Mouse (Mus musculus): ENCODE data around the gene Vps18. TPM values are rescaled to one million over a fixed set of nuclear protein-coding genes. Genes with fewer than 3 reads are reported as not detected.

Gene Vps18
- polyA plus RNA-seq, 1 experiment from 2014 or later: 20.5 TPM

- no peaks in the 10 kb centered on the region for H3K9me3 ChIP-seq (ENCODE audit: control insufficient read depth, low read length)
- WGBS: 91% methylated on average over 1 of the region's 1 CpGs
- H3K4me2 ChIP-seq (ENCODE audit: low read depth, low read length, severe bottlenecking): no peak overlapping the region
- ATAC-seq (replicated peaks; ENCODE audit: low FRiP score) (no peak), DNase-seq (ENCODE audit: low spot score) (no peak)
- no peaks in the 10 kb centered on the region for H3K36me3 ChIP-seq (ENCODE audit: control insufficient read depth, insufficient read depth, low read length)
- no peak overlapping the region for H3K9ac ChIP-seq (ENCODE audit: low read length)
- no peaks in the 10 kb centered on the region; the same call in 1 of the 2 replicates for H3K4me1 ChIP-seq (replicated peaks; ENCODE audit: control insufficient read depth, insufficient read depth, low read length)
- H3K27ac ChIP-seq (ENCODE audit: low read depth, low read length): no peak overlapping the region
- H3K27me3 ChIP-seq (ENCODE audit: control insufficient read depth, insufficient read depth, low read length): peaks cover 8% of the 10 kb centered on the region
- H3K4me3 ChIP-seq (ENCODE audit: low read depth, low read length): no peak overlapping the region
Observed at GRCm38 (mm10) chr2:119335535-119335934, 47.0 kb downstream of the Vps18 start.

- H3K4me1 ChIP-seq (replicated peaks; ENCODE audit: control insufficient read depth, insufficient read depth, low read length): no peaks in the 10 kb centered on the region; the same call in 1 of the 2 replicates
- no peak overlapping the region for H3K4me2 ChIP-seq (ENCODE audit: low read depth, low read length, severe bottlenecking)
- WGBS: 79% methylated on average over 2 of the region's 2 CpGs
- H3K9me3 ChIP-seq (ENCODE audit: control insufficient read depth, low read length): no peaks in the 10 kb centered on the region
- H3K27me3 ChIP-seq (ENCODE audit: control insufficient read depth, insufficient read depth, low read length): peaks cover 4% of the 10 kb centered on the region
- no peak overlapping the region for H3K27ac ChIP-seq (ENCODE audit: low read depth, low read length)
- H3K9ac ChIP-seq (ENCODE audit: low read length): no peak overlapping the region
- DNase-seq (ENCODE audit: low spot score): no peak
- H3K36me3 ChIP-seq (ENCODE audit: control insufficient read depth, insufficient read depth, low read length): no peaks in the 10 kb centered on the region
- no peak for ATAC-seq (replicated peaks; ENCODE audit: low FRiP score)
- H3K4me3 ChIP-seq (ENCODE audit: low read depth, low read length): no peak overlapping the region
Observed at GRCm38 (mm10) chr2:119336002-119336401, 47.5 kb downstream of the Vps18 start.

GRCm38 (mm10) chr2:119336470-119336869, 47.9 kb downstream of the Vps18 start:
- Histone ChIP-seq H3K4me1 (replicated peaks; ENCODE audit: control insufficient read depth, insufficient read depth, low read length) (no peaks in the 10 kb centered on the region; the same call in 1 of the 2 replicates), H3K4me2 (ENCODE audit: low read depth, low read length, severe bottlenecking) (no peak overlapping the region), H3K27ac (ENCODE audit: low read depth, low read length) (no peak overlapping the region), H3K27me3 (ENCODE audit: control insufficient read depth, insufficient read depth, low read length) (no peaks in the 10 kb centered on the region; the same call in none of the 2 replicates), H3K36me3 (ENCODE audit: control insufficient read depth, insufficient read depth, low read length) (no peaks in the 10 kb centered on the region), H3K4me3 (ENCODE audit: low read depth, low read length) (no peak overlapping the region), H3K9me3 (ENCODE audit: control insufficient read depth, low read length) (no peaks in the 10 kb centered on the region), H3K9ac (ENCODE audit: low read length) (no peak overlapping the region)
- ATAC-seq (replicated peaks; ENCODE audit: low FRiP score): no peak
- WGBS: 77% methylated on average over 10 of the region's 10 CpGs
- DNase-seq (ENCODE audit: low spot score): no peak

GRCm38 (mm10) chr2:119337425-119338265, 49.1 kb downstream of the Vps18 start:
- ATAC-seq (replicated peaks; ENCODE audit: low FRiP score): peak; percentile 85

GRCm38 (mm10) chr2:119344537-119345138, 56.1 kb downstream of the Vps18 start:
- Histone ChIP-seq H3K27me3 (ENCODE audit: control insufficient read depth, insufficient read depth, low read length) (no peaks in the 10 kb centered on the region), H3K4me1 (replicated peaks; ENCODE audit: control insufficient read depth, insufficient read depth, low read length) (no peaks in the 10 kb centered on the region), H3K9ac (ENCODE audit: low read length) (no peak overlapping the region), H3K4me3 (ENCODE audit: low read depth, low read length) (no peak overlapping the region), H3K27ac (ENCODE audit: low read depth, low read length) (no peak overlapping the region), H3K9me3 (ENCODE audit: control insufficient read depth, low read length) (no peaks in the 10 kb centered on the region), H3K4me2 (ENCODE audit: low read depth, low read length, severe bottlenecking) (no peak overlapping the region), H3K36me3 (ENCODE audit: control insufficient read depth, insufficient read depth, low read length) (no peaks in the 10 kb centered on the region)
- WGBS: 57% methylated on average over 6 of the region's 6 CpGs
- DNase-seq (ENCODE audit: low spot score): no peak
- no peak for ATAC-seq (replicated peaks; ENCODE audit: low FRiP score)

More at GRCm38 (mm10) chr2:119337425-119338265, 49.1 kb downstream of the Vps18 start:
- Histone ChIP-seq H3K27me3 (ENCODE audit: control insufficient read depth, insufficient read depth, low read length) (no peaks in the 10 kb centered on the region; the same call in 1 of the 2 replicates), H3K9me3 (ENCODE audit: control insufficient read depth, low read length) (no peaks in the 10 kb centered on the region), H3K4me1 (replicated peaks; ENCODE audit: control insufficient read depth, insufficient read depth, low read length) (no peaks in the 10 kb centered on the region; the same call in 1 of the 2 replicates), H3K4me2 (ENCODE audit: low read depth, low read length, severe bottlenecking) (peak overlapping the region; percentile 81), H3K36me3 (ENCODE audit: control insufficient read depth, insufficient read depth, low read length) (no peaks in the 10 kb centered on the region), H3K4me3 (ENCODE audit: low read depth, low read length) (peak overlapping the region; percentile 55), H3K27ac (ENCODE audit: low read depth, low read length) (no peak overlapping the region), H3K9ac (ENCODE audit: low read length) (peak overlapping the region; percentile 81)
- DNase-seq (ENCODE audit: low spot score): peak; percentile 95
- 9% methylated on average over 60 of the region's 60 CpGs for WGBS

Other genes with a start within 250 kb of the Vps18 start
- gene Knl1, start 241.6 kb upstream of the Vps18 start, polyA plus RNA-seq (2014; fragmentation: Nextera tagmentation; extraction: Ambion mirVana): 61.0 and 69.4 TPM in 2 replicates
- gene Rad51, start 175.9 kb upstream of the Vps18 start, polyA plus RNA-seq (2014; fragmentation: Nextera tagmentation; extraction: Ambion mirVana): 84.2 and 91.2 TPM in 2 replicates
- 52.2 and 53.6 TPM in 2 replicates for gene Rmdn3, start 131.7 kb upstream of the Vps18 start, polyA plus RNA-seq (2014; fragmentation: Nextera tagmentation; extraction: Ambion mirVana)
- gene Gchfr, start 121.0 kb upstream of the Vps18 start, polyA plus RNA-seq (2014; fragmentation: Nextera tagmentation; extraction: Ambion mirVana): 2.7 and 4.1 TPM in 2 replicates
- gene Gm14137, start 114.2 kb upstream of the Vps18 start, polyA plus RNA-seq (2014; fragmentation: Nextera tagmentation; extraction: Ambion mirVana): 0.28 and 0.29 TPM in 2 replicates
- 41.7 and 53.2 TPM in 2 replicates for gene Zfyve19, start 80.1 kb upstream of the Vps18 start, polyA plus RNA-seq (2014; fragmentation: Nextera tagmentation; extraction: Ambion mirVana)
- 26.6 and 27.1 TPM in 2 replicates for gene Dnajc17, start 79.9 kb upstream of the Vps18 start, polyA plus RNA-seq (2014; fragmentation: Nextera tagmentation; extraction: Ambion mirVana)
- gene Ppp1r14d, start 58.8 kb upstream of the Vps18 start, polyA plus RNA-seq (2014; fragmentation: Nextera tagmentation; extraction: Ambion mirVana): not detected in 2 replicates
- 2.2 and 2.8 TPM in 2 replicates for gene Spint1, start 51.4 kb upstream of the Vps18 start, polyA plus RNA-seq (2014; fragmentation: Nextera tagmentation; extraction: Ambion mirVana)
- gene Rhov, start 17.5 kb upstream of the Vps18 start, polyA plus RNA-seq (2014; fragmentation: Nextera tagmentation; extraction: Ambion mirVana): 0.83 and 0.90 TPM in 2 replicates
- 2.8 and 3.7 TPM in 2 replicates for gene Dll4, start 37.0 kb downstream of the Vps18 start, polyA plus RNA-seq (2014; fragmentation: Nextera tagmentation; extraction: Ambion mirVana)
- 0.90 and 2.0 TPM in 2 replicates for gene Chac1, start 62.5 kb downstream of the Vps18 start, polyA plus RNA-seq (2014; fragmentation: Nextera tagmentation; extraction: Ambion mirVana)
- gene Ino80, start 188.9 kb downstream of the Vps18 start, polyA plus RNA-seq (2014; fragmentation: Nextera tagmentation; extraction: Ambion mirVana): 6.2 and 6.5 TPM in 2 replicates

All from forebrain, embryonic 11.5 days (tissue).